Mouse (Mus musculus): Measurements from ENCODE around the gene Zfp791. TPM values are rescaled to one million over a fixed set of nuclear protein-coding genes. Genes with fewer than 3 reads are reported as not detected.
"Not testable (repeated sequence)": the region's sequence is repeated elsewhere in the genome, so short reads cannot be mapped to it uniquely, and the experiment has no call there.

Zfp791 gene
- total RNA-seq (2021) = 1.5 and 2.4 TPM in 2 replicates
- long read RNA-seq, partial matches to known transcripts = 0 of 3 reads
- long read RNA-seq, other reads (novel, unspliced or antisense) = 3 of 3 reads

DNA sequence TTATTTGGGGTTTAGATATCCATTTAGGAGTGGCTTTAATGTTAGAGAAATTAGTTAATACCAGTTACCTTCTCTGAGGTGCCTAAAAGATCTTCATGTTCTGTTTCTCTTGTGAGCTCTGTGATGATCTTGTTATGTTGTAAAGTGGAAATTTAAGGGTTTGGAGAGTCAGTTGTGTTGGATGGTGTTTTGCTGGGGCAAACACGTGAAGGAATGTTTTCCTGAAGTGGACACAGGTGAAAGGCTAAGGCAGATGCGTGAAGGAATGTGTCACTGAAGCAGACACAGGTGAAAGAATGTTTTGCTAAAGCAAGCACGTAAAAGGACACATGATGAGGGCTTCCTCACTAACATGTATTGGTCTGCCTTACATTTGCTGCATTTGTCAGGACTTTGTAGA lies at the start of gene Zfp791:
Gene Zfp791, minus strand, starts transcription at position 101 of the 400 bp plus-strand sequence.
- DNase-seq = no peak

- DNase-seq = peak; percentile 18
These were observed 48.4 kb upstream of the Zfp791 start for GRCm38 (mm10) chr8:85171291-85171690.

DNA sequence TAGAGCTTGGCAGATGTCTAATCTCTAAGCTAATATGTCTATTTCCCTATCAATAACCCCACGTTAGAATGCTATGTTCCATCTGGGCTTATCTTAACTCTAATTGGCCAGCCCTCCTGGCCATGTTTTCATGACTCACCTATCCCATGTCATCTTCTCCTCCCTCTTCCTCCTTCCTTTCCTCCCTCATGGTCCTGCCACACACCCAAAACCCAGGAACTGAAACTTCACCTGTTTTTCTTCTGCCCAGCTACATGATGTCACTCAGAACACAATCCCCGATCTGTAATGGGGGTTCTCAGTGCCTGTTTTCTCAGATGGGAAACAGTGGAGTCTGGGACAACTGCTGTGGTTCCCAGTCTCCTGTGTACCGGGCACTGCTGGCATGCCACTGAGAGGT lies 28.7 kb upstream of the Zfp791 start, which contains the start of gene Cks1brt:
Gene Cks1brt, plus strand, starts transcription at position 301 of the 400 bp plus-strand sequence.
- no peak for DNase-seq

- no peak for DNase-seq
These were observed 19.6 kb upstream of the Zfp791 start for GRCm38 (mm10) chr8:85142516-85142915.

DNA sequence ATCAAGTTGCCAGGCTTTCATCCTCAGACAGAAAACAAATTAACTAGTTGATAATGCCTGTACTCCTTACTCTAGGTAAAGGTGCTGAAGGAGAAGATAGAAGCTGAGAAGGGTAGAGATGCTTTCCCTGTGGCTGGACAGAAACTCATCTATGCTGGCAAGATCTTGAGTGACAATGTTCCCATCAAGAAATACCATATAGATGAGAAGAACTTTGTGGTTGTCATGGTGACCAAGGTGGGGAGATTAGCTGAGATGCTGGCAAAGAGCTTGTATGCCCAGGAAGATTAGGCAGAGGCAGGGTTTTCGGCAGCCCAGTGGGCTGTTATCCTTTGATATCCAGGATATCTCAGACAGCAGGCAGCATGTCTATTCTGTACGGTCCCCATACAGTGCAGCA lies 12.8 kb upstream of the Zfp791 start:
- DNase-seq = not testable (repeated sequence)

DNA sequence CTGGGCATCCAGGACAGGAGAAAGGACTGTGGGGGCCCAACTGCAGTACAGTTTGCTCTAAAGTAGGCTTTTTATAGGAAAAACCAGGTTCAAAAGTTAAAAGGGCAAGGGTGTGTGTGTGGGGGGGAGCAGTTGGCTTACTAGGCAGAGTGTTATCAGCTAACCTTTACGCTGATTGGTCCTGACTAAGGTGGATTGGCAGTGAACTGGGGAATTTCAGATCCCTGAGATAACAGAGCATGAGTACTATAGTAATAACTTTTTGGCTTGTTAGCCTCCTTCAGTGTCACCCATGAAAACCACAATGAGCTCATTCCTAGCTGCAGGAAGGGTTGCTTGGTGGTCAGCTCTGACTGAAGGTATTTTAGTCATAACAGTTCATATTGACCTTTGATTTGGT lies 9.4 kb upstream of the Zfp791 start:
- peak; percentile 4 for DNase-seq

- DNase-seq = no peak
These were observed 796 bp upstream of the Zfp791 start for GRCm38 (mm10) chr8:85123691-85124090.

- not testable (repeated sequence) for DNase-seq
These were observed 2.6 kb downstream of the Zfp791 start for GRCm38 (mm10) chr8:85120251-85120650.

GRCm38 (mm10) chr8:85119052-85119981 lies 3.6 kb downstream of the Zfp791 start:
- DNase-seq = peak; percentile 79

- DNase-seq = no peak
These were observed 5.9 kb downstream of the Zfp791 start for GRCm38 (mm10) chr8:85116984-85117383.

GRCm38 (mm10) chr8:85115501-85115900 lies 7.4 kb downstream of the Zfp791 start:
- no peak for DNase-seq

DNA sequence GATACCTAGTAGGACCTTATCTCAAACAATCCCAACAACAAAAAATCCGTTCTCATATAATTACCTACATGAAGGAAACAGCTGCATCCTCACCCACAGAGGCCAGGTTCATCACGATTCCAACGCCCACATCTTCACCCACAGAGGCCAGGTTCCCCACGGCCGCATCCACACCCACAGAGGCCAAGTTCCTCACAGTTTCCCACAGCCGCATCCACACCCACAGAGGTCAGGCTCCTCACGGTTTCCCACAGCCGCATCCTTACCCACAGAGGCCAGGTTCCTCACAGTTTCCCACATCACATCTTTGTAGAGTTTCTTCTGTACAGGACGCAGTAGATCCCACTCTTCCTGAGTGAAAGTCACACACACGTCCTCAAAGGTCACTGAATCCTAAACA lies 9.7 kb downstream of the Zfp791 start:
- no peak for DNase-seq

DNA sequence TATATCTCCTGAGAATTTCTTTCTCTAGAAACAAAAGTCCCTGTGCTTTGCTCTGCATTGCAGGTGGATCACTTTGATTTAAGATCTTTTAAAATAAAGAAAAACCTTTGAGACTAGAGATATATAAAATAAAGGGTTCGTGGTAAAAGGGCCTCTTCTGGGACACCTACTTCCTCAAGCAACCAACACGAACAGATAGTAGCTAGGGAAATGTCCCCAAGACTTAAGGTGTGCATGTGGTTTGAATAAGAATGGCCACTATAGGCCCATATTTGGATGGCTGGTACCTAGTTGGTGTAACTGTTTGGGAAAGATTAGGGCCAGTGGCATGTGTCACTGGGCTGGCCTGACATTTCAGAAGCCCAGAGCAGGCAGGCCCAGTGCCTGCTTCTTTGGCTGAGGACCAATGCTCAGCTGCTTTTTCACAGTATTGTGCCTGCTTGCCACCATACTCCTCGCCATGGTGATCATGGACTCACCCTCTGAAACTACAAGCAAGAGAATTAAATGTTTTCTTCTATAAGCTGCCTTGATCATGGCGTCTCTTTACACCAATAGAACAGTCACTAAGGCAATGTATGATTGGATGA lies 22.7 kb downstream of the Zfp791 start:
- DNase-seq = no peak

GRCm38 (mm10) chr8:85096850-85097249 lies 26.0 kb downstream of the Zfp791 start:
- DNase-seq = no peak

DNA sequence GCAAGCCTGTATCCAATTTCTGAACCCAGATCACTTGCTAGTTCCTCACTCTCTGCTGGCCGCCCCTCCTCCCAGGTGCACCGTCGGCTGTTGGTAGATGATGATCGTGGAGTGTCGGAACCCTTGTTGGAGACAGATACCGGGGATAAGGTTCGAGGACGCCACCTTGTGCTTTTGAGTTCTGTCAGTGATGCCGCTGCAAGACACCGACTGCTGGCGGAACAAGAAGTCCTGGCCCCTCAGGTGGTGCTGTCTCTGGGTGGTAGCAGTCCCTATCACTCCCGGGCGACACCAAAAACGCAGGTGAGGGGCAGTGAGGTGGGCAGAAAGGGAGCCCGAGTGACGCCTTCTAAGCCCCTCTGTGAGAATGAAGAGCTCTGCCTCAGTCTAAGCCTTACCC lies 26.7 kb downstream of the Zfp791 start:
- no peak for DNase-seq

GRCm38 (mm10) chr8:85095566-85095965 lies 27.3 kb downstream of the Zfp791 start:
- DNase-seq = no peak

- no peak for DNase-seq
These were observed 27.8 kb downstream of the Zfp791 start for GRCm38 (mm10) chr8:85095051-85095450.

DNA sequence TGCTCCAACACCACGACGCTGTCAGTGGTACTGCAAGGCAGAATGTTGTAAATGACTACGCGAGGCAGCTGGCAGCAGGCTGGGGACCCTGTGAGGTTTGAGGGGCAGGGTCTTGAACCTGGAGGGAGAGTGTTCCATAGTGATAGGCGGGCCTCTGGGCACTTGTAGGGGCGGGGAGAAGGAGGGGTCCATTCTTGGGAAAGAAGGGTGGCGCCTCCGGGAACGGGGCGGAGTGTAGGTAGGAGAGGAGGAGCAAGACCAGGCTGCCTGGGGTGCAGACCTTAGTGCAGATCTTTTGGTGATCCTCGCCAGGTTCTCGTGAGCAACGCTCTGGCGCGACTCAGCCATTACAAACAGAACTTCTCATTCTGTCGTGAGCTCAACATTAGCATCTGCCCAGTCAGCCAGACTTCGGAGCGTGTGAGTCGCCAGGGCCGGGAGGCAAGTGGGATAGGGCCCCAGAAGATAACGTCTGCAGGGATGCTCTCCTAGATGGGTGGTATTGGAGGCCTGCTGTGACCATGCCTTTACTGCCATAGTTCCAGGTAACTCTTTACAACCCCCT lies 31.3 kb downstream of the Zfp791 start:
- DNase-seq = no peak

- no peak for DNase-seq
These were observed 32.0 kb downstream of the Zfp791 start for GRCm38 (mm10) chr8:85090856-85091255.

- no peak for DNase-seq
These were observed 34.1 kb downstream of the Zfp791 start for GRCm38 (mm10) chr8:85088771-85089170.

DNA sequence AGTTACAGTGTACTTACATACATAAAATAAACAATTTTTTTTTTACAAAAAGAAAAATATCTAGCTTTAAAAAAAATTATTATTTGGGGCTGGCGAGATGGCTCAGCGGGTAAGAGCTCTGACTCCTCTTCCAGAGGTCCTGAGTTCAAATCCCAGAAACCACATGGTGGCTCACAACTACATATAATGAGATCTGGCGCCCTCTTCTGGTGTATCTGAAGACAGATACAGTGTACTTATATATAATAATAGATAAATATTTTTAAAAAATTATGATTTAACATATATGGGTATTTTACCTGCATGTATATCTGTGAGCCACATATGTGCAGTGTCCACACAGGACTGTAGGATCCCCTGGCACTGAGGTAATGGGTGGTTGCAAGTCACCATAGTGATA lies 36.7 kb downstream of the Zfp791 start:
- no peak for DNase-seq

DNA sequence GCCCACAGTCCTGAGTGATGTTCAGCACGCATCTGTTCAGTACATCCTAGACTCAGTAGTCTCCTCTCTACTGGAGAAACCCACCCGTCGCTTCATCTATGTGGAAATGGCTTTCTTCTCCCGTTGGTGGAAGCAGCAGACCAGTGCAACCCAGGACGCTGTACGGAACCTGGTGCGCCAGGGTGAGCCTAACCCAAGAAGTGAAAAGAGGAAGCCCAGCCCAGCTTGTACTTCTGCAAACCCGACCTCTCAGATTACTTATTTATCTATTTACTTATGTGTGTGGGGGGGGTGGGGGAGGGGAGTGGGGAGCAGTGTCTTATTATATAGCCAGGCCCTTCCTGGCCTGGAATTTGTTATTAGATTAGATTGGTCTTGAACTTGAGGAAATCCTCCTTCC lies 38.3 kb downstream of the Zfp791 start:
- DNase-seq = no peak
